Mouse (Mus musculus) heart, adult 18-20 months (tissue): ENCODE measurements around the gene Lrrc23. TPM values are rescaled to one million over a fixed set of nuclear protein-coding genes. Genes with fewer than 3 reads are reported as not detected.

Source experiments
- DNase-seq, 2 experiments: peaks; one replicate each; pipeline ENCODE4 v3.0.0; 2021 to 2022; ENCODE audit warnings: mixed read lengths in 1 of 2
- long read RNA-seq, 2 experiments: library from polyadenylated mRNA; stranded (forward); transcript quantifications; one replicate each; pipeline ENCODE4 v2.0.0; 2021
- total RNA-seq, 2 experiments: library from RNA; stranded (reverse); gene quantifications; 2 replicates each; pipeline ENCODE4 v1.2.3; 2021

The Lrrc23 gene
- under 1 TPM; 0.55 to 0.82 TPM for total RNA-seq
- long read RNA-seq, experiment 1: 0 reads
- long read RNA-seq, experiment 2: 0 reads

GRCm38 (mm10) chr6:124779222-124779983 is at the start of gene Lrrc23:
TSS of gene Lrrc23 (minus strand) at chr6:124779727.
- DNase-seq: peak; percentile 61 to 74

GRCm38 (mm10) chr6:124828101-124828592 is 48.6 kb upstream of the Lrrc23 start:
- no peak for DNase-seq

GRCm38 (mm10) chr6:124822049-124822448 is 42.5 kb upstream of the Lrrc23 start:
- no peak for DNase-seq

- no peak for DNase-seq
These were observed 41.4 kb upstream of the Lrrc23 start for GRCm38 (mm10) chr6:124820891-124821290.

- no peak for DNase-seq
These were observed 38.4 kb upstream of the Lrrc23 start for GRCm38 (mm10) chr6:124817971-124818370.

GRCm38 (mm10) chr6:124817563-124817962 is 38.0 kb upstream of the Lrrc23 start:
- DNase-seq: no peak

- no peak for DNase-seq
These were observed 37.6 kb upstream of the Lrrc23 start for GRCm38 (mm10) chr6:124817125-124817524.

- DNase-seq: no peak
These were observed 37.1 kb upstream of the Lrrc23 start for GRCm38 (mm10) chr6:124816611-124817010.

- DNase-seq: no peak
These were observed 35.6 kb upstream of the Lrrc23 start for GRCm38 (mm10) chr6:124814858-124815774.

- DNase-seq: no peak
These were observed 34.9 kb upstream of the Lrrc23 start for GRCm38 (mm10) chr6:124814448-124814847.

GRCm38 (mm10) chr6:124813933-124814332 is 34.4 kb upstream of the Lrrc23 start, which contains the start of gene Tpi1:
TSS of gene Tpi1 (minus strand) at chr6:124814296.
- DNase-seq: peak; percentile 95 to 96

GRCm38 (mm10) chr6:124813496-124813895 is 34.0 kb upstream of the Lrrc23 start:
- DNase-seq: peak; percentile 67 to 75

- no peak for DNase-seq
These were observed 33.3 kb upstream of the Lrrc23 start for GRCm38 (mm10) chr6:124812848-124813247.

GRCm38 (mm10) chr6:124811701-124812560 is 32.4 kb upstream of the Lrrc23 start:
- peak in 1 of 2 experiments; percentile 4 for DNase-seq

- DNase-seq: peak in 1 of 2 experiments; percentile 7
These were observed 31.8 kb upstream of the Lrrc23 start for GRCm38 (mm10) chr6:124811403-124811665.

- DNase-seq: peak in 1 of 2 experiments; percentile 10
These were observed 31.3 kb upstream of the Lrrc23 start for GRCm38 (mm10) chr6:124810566-124811402.

GRCm38 (mm10) chr6:124809775-124810538 is 30.4 kb upstream of the Lrrc23 start:
- DNase-seq: no peak

GRCm38 (mm10) chr6:124809052-124809774 is 29.7 kb upstream of the Lrrc23 start:
- peak; percentile 89 to 92 for DNase-seq

- DNase-seq: peak; percentile 83 to 85
These were observed 29.0 kb upstream of the Lrrc23 start, which contains the start of gene Spsb2 for GRCm38 (mm10) chr6:124808358-124809012. TSS of gene Spsb2 (plus strand) at chr6:124808661.
